Mouse (Mus musculus): ENCODE measurements around the gene Zfp319. TPM values are rescaled to one million over a fixed set of nuclear protein-coding genes. Genes with fewer than 3 reads are reported as not detected.

Zfp319 gene
- 6.6 TPM for polyA plus RNA-seq (2015; fragmentation: Illumina TruSeq; extraction: RNeasy Lipid Tissue Mini Kit (QIAGEN cat#74804); ENCODE audit: insufficient read depth, low replicate concordance)

DNA sequence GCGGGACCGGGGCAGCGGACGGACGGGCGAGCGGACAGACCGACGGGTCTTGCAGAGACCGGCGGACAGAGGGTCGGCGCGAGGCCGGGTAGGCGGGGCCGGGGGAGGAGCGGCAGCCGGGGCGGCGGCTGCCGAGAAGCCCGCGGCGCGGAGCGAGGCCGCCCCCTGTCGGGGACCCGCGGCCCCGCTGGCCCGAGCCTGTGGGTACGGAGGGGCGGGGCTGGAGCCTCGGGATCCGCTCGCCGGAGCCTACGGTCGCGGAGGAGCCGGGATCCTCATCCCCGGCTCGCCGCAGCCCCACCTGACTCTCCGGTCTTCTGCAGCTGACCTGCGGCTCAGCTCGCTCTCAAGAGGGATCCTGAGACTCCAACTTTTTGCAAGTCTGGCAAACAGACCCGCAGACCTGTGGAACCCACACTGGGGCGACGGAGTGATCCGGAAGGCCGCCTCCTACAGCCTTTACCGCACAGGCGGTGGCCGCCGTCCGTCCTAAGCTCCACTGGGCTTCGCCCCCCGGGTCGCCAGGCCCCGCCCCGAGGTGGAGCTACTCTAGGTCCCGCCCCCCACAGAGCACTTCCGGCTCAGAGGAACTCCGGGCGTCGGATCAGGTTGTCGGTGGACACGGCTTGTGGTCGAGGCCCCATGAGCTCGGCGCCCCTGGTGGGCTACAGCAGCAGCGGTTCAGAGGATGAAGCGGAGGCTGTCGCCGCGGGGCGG is at the start of gene Zfp319, which contains the start of gene Usb1:
Gene Zfp319 (minus strand): TSS at position 231 of the 717 bp plus-strand sequence.
Gene Usb1 (plus strand): TSS at position 565 of the 717 bp plus-strand sequence.

DNA sequence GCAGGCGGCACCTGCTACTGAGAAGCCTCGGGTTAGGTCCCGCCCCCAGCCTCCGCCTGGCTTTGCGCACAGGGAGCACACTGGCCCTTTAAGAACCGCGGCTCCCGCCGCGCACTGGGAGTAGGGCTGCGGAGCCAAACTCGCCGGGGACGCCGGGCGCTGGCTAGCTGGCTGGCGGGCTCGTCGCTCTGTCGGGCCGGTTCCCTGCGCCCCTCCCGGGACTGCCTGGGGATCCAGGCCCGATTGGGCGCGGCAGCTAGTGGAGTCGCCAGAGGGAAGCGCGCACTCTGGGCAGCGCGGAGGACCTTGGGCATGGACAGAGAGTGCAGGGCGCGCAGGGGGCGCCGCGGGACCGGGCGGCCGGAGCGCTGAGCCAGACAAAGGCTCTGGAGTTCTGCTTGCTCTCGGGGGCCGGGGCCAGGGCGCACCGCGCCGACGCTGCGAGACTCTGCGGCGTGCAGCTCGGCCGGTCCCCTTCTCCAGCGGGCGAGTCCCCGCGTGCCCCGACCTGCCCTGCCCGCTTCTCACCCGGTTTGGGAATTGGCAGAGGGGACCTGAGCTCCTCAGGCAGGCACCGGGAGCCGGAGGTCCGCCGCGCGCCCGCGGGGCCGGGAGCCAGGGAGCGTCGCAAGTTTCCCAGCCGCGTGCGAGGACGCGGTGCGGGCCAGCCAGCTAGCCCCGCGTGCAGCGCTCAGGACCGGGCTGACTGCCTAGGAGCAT is 20.6 kb upstream of the Zfp319 start, which contains the start of gene Mmp15:
Gene Mmp15 (plus strand): TSS at position 118 of the 720 bp plus-strand sequence.

DNA sequence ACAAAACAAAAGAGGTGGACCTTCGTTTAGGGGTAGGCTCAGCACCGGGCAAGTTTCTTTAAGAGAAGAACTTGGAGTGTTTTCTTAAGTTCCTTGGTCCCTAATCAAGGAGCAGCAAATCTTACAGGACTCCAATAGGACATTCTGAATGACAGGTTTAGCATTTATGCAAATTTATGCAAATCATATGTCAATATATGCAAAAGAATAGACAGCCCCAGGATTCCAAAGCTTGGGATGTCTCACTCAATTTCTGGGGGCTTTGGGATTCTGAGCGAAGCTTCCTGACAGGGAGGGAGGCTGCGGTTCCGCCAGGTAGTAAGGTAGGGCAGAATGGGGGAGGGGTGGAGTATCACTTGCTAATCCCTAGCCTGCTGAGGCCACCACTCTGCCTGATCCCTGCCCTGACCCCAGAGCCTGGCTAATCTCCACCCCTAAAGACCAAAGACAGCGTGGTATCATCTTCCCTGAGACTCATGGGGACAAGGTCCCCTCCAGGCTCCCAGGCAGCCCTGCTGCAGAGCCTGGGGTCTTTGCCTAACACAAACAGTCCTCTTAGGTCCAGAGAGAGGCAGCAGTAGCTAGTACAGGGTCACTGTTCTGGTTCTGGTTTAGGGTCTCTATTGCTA is 21.3 kb downstream of the Zfp319 start, which contains the start of gene Tepp:
Gene Tepp (plus strand): TSS at position 225 of the 629 bp plus-strand sequence.

DNA sequence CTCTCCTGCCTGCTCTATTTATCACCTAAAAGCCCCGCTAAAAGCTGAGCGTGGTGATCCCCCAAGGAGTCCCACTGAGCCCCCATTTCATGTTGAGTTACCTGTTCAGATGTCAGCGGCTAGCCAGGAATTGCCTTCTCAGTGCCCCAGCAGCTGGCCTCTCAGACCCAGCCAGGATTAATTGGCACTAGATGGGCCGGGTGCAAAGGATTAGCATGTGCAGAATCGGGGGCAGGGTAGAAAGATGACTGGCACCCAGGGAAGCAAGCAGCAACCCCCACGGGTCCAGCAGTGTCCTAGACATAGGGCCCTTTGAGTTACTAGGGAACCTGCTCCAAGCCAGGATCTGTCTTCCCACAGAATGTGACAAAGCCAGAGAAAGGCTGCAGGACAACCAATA is 25.3 kb downstream of the Zfp319 start, which contains the start of gene Cngb1:
Gene Cngb1 (minus strand): TSS at position 155 of the 400 bp plus-strand sequence.

Other genes starting within 250 kb of the Zfp319 start
- gene Kifc3, start 129.1 kb downstream of the Zfp319 start, polyA plus RNA-seq (2015; fragmentation: Illumina TruSeq; extraction: RNeasy Lipid Tissue Mini Kit (QIAGEN cat#74804); ENCODE audit: insufficient read depth, low replicate concordance): 1.2 TPM
- 0.28 TPM for gene Cngb1, start 25.4 kb downstream of the Zfp319 start, polyA plus RNA-seq (2015; fragmentation: Illumina TruSeq; extraction: RNeasy Lipid Tissue Mini Kit (QIAGEN cat#74804); ENCODE audit: insufficient read depth, low replicate concordance)
- gene Tepp, start 21.4 kb downstream of the Zfp319 start, polyA plus RNA-seq (2015; fragmentation: Illumina TruSeq; extraction: RNeasy Lipid Tissue Mini Kit (QIAGEN cat#74804); ENCODE audit: insufficient read depth, low replicate concordance): 1.2 TPM
- gene Usb1, start 334 bp upstream of the Zfp319 start, polyA plus RNA-seq (2015; fragmentation: Illumina TruSeq; extraction: RNeasy Lipid Tissue Mini Kit (QIAGEN cat#74804); ENCODE audit: insufficient read depth, low replicate concordance): 24.3 TPM
- gene Mmp15, start 20.3 kb upstream of the Zfp319 start, polyA plus RNA-seq (2015; fragmentation: Illumina TruSeq; extraction: RNeasy Lipid Tissue Mini Kit (QIAGEN cat#74804); ENCODE audit: insufficient read depth, low replicate concordance): 1.1 TPM
- 46.9 TPM for gene Cfap20, start 102.9 kb upstream of the Zfp319 start, polyA plus RNA-seq (2015; fragmentation: Illumina TruSeq; extraction: RNeasy Lipid Tissue Mini Kit (QIAGEN cat#74804); ENCODE audit: insufficient read depth, low replicate concordance)
- gene Csnk2a2, start 158.1 kb upstream of the Zfp319 start, polyA plus RNA-seq (2015; fragmentation: Illumina TruSeq; extraction: RNeasy Lipid Tissue Mini Kit (QIAGEN cat#74804); ENCODE audit: insufficient read depth, low replicate concordance): 111 TPM
- gene Ccdc113, start 202.1 kb upstream of the Zfp319 start, polyA plus RNA-seq (2015; fragmentation: Illumina TruSeq; extraction: RNeasy Lipid Tissue Mini Kit (QIAGEN cat#74804); ENCODE audit: insufficient read depth, low replicate concordance): not detected
- not detected for gene Prss54, start 244.4 kb upstream of the Zfp319 start, polyA plus RNA-seq (2015; fragmentation: Illumina TruSeq; extraction: RNeasy Lipid Tissue Mini Kit (QIAGEN cat#74804); ENCODE audit: insufficient read depth, low replicate concordance)